Mouse (Mus musculus): ENCODE measurements at regions not wholly inside any gene's neighbourhood (a gene's known extent, or its start where the extent isn't known, plus 50 kb on each side); places are given as distances from the start of the nearest gene placed in this dataset.
A peak's percentile ranks its signal among the peaks of the same experiment; 100 is the strongest.

- no peak for DNase-seq (ENCODE audit: low spot score in 2 of 2)
Observed at GRCm38 (mm10) chr17:45893094-45893493, 139.1 kb downstream of the Vegfa start.

GRCm38 (mm10) chr17:45889451-45889850 lies 142.7 kb downstream of the Vegfa start:
- no peak for DNase-seq (ENCODE audit: low spot score in 2 of 2)

DNA sequence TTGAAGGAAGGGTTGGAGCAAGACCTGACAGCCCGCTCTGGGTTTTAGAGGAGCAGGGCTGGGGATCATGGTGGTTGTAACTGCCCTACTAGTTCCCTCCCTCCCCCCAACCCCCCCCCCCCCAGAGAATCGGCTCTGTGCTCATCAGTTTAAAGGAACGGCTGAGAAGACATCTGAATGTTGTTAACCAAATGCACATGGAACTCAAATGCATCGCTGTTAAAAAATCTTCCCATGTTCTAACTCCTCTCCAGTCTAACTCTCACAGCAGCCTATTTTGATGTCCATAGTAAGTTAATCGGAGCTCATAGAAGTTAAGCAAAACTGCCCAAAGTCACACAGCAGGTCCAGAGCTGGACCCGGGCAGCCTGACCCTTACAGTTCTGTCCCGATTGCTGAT lies 143.1 kb downstream of the Vegfa start:
- DNase-seq (ENCODE audit: low spot score in 2 of 2), result no peak

DNA sequence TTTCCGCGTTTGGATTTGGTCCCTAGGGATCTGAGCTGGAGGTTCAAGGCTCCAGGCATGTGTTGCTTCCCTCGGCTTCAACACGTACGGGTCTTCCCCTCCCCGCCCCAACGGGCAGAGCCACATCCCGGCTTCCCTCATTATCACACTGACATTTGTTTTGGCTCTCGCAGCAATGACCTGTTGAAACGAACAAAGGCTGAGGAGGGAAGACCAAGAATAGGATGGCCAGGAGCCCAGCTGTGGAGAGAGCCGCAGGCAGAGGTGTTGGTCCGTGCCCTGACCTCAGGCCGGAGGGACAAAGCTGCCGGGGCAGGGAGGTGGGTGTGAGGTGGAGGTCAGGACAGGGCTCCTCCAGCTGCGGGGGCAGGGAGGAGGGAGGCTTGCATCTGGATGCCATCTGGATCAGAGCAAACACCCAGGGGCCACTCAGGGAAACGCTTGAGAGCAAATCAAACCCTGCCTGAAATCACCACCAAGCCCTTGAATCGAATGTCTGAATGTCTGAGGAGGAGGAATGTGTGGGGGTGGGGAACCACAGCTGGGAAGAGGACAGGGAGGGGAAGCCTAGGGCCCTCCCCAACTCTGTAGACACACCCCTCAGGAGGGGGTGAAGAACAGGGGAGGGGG lies 145.6 kb downstream of the Vegfa start:
- no peak for DNase-seq (ENCODE audit: low spot score in 2 of 2)

DNA sequence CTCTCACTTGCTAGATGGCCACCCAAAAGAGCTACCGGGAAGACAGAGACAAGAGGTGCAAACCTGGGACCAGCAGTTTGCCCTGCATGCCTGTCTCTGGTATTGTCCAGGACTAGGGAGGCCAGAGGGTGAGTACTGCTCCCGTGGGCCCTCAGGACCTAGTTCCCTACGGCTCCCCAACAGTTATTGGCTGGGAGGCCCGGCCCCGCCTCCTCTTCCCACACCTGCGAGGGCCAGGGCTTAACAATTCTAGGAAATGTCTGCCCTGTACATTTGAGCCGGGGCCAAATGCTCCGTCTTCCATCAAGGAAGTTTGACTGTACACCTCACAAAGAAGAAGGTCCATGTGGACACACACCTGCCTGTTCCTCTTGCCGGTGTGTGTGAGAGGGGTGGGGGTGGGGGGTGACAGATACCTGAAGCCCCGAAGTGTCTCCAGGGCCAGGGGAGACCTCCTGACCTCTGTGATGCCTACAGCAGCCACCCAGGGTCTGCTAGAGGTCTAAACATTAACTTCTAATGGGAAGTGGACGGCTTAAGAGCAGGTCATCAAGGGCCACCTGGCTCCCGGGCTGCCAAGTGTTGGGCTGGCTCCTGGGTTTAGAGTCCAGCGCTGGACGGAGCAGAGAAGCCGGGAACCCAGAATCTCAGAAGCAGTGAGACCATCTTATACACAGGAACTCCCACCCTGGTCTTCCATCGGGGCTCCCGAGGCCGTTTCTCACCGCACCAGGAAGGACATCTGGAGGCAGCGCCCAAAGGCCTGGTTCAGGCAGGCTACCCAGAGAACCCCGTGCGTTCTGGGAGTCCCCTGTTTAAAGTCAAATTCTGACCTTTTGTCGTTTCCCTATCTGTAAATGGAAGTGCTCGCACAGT lies 146.5 kb downstream of the Vegfa start:
- DNase-seq (ENCODE audit: low spot score in 2 of 2), result no peak

DNA sequence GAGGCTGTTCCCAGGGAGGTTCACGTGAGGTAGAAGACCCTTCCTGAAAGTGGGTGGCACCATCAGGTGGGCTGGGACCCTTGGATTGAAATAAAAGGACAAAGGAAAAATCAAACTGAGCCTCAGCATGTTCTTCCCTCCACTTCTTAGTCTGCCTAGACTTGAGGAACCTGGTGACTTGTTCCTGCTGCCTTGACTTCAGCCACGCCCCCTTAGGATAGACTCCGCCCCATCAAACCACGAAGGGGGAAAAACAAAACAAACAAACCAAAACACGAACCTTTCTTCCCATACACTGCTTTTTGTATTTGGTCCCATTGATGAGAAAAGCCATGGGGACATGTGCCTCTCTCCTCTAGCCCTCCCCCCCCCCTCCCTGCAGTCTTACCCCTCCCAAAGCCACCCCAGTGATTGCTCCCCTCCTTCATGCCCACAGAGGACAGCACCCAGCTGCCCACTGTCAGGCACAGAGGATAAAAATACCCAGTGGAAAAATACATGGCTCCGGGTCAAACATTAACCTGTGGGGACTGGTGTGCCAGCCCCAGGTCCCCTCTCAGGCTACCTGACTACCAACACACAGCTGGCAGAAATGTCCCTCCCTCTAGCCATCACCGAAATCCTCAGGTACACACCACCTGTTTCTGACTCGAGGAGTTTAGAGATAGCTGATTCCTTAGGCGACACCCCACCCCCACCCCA lies 148.0 kb downstream of the Vegfa start:
- no peak for DNase-seq (ENCODE audit: low spot score in 2 of 2)

DNA sequence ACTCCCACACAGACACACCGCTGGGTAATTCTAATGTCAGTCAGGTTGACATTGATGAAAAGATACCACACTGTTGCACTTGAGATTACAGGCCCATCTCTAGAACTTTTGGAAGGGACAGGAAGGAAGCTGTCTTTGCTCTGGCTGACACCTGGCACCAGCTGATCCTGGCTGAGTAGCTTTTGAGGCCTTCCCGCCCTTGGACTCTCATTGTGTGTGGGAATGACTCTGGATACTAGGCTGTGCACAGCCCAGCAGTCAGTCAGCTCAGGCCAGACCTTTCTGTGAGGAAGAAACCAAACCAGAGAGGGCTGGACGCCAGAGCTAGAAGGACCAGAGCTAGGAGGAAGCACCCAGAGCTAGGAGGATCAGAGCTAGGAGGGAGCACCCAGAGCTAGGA lies 149.0 kb upstream of the 1600014C23Rik start:
- no peak for DNase-seq (ENCODE audit: low spot score in 2 of 2)

DNA sequence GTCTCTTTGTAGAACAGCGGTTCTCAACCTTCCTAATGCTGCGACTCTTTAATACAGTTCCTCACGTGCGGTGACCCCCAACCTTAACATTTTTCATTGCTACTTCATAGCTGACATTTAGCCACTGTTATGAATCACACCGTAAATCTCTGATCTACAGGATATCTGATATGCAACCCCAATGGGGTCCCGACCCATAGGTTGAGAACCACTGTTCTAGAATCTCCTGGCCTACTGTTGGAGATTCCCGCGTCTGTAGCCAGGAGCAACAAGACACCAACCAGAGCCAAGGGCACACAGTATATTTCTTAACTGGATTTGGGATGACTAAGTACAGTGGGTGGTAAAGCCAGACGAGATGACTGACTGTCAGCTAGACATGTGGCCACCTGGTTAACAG lies 147.6 kb upstream of the 1600014C23Rik start:
- DNase-seq (ENCODE audit: low spot score in 2 of 2), result no peak

DNA sequence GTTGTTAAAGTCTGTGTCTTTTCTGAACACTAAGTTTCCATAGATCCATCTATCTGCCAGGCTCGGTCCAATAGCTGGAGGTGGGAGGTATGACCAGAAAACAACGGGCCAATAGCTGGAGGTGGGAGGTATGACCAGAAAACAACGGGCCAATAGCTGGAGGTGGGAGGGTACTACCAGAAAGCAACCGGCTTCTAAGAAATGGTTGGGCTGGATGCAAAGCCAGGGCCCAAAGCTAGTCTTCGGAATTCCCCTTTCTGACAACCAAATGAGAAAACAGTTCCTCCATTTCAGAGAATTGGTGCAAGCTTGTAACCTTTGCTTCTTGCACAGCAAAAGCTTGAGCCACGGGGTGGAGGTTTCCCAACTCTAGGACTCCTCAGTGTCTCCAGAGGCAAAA lies 147.1 kb upstream of the 1600014C23Rik start:
- DNase-seq (ENCODE audit: low spot score in 2 of 2), result no peak

GRCm38 (mm10) chr17:45879478-45880250 lies 146.0 kb upstream of the 1600014C23Rik start:
- DNase-seq (ENCODE audit: low spot score in 2 of 2), result no peak

DNA sequence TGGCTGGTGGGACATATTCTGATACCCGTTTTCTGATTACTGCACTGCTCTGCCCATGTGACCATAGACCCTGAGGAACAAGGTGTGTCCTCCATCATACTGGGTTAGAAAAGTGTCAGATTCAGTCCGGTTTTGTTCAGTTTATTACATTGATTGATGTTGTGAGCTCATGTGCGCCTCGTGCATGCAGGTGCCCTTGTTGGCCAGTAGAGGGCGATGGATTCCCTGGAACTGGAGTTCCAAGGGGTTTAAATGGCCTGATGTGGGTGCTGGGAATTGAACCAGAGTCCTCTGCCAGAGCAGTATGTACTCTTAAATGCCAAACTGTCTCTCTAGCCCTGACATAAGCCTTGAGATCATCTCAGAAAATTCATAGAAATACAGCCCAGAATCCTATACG lies 144.8 kb upstream of the 1600014C23Rik start:
- no peak for DNase-seq (ENCODE audit: low spot score in 2 of 2)

DNA sequence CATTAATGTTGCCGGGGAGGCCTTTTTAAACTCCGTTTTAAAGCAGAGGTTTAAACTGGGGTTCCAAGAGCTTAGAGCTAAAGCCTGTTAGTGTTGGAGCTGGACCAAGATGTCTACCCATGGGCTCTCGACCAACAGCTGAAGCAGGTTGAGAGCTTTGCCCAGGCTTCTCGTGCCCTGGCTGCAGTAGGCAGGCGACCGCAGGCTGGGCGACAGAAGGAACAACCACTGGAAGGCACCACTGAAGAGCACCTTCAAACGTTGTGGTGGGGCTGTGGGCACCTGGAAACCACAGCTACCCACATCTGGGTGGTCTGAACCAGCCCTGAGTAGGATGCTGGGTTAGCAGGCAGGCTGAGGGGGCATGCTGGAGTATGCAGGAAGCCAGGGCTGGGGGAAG lies 141.7 kb upstream of the 1600014C23Rik start:
- no peak for DNase-seq (ENCODE audit: low spot score in 2 of 2)

- no peak for DNase-seq (ENCODE audit: low spot score in 2 of 2)
Observed at GRCm38 (mm10) chr17:45873996-45874395, 140.4 kb upstream of the 1600014C23Rik start.

DNA sequence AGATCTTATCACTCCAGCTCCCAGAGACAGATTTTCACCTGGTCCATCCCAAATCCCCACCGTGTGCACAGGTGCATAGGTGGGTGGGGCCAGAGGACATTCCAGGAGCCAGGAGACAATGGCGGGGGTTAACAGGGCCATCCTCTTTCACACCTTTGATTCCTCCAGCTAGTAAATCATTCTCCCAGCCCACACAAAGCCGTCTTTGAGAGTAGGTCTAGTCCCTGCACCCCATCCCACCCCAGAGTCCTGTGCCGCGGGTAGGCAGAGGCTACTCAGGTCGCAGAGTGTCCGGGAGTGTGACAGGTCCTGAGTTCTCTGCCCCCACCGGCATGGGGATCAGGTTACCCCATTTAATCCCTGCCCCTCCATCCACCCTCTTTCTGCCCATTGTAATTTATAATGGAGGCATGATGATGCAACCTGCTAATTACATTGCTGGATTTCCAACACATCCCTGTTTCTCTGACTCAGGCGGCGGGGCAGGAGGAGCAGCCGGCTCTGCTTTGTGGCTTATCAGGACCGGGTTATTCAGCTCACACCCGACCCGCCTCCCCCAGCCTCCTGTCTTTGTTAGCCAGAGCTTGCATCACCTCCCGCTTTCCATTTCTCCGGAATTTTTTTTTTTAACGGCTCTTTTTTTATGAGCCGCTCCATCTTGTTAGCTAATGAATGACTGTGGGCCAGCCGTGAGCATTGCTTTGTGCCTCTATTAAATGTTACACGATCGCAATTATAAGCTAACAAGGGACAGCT lies 139.7 kb upstream of the 1600014C23Rik start:
- DNase-seq (ENCODE audit: low spot score in 2 of 2), result peak in 1 of 2 experiments; percentile 14

DNA sequence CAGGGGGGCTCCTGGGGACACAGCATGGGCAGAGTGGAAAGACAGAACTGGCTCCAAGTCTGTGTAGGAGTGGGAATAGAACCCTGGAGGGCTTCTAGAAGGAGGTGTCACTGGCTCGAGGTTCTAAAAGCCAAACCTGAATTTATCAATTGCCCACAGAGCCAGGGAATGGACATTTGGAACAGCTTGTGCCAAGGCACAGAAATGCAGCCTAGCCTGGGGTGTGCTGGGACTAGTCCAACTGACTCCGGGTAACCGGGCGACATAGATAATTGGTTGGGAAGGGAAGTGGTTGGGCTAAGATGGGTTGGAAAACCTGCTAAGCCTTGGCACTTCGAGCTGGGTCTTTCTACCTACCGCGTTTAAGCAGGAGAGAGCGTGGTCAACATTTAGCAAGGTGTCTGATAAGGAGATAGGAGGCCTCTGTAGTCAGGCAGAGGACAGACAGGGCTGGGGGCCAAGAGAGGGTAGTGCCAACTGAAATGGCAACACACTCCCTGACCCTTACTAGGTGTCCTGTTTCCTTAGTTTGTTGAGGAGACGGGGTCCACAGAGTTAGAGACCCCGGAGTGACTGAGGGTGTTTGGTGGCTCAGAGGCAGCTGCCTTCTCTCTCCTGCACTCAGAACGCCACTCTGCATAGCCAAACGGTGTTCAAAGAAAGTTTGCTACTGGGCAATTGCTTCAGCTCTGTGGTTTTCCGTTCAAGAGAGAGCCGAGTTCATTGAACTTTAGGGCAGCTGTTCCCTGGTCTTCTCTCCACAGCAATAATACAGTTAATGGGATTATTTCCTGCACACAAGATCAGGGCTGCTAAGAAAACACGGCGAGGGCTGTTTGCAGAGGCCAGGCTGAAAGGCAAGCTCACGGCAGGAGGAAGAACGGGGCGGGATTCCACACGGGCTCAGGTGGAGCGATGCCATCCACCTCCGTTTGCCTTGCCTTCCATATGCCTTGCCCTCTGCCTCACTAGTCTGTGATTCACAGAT lies 138.3 kb upstream of the 1600014C23Rik start:
- no peak for DNase-seq (ENCODE audit: low spot score in 2 of 2)

- no peak for DNase-seq (ENCODE audit: low spot score in 2 of 2)
Observed at GRCm38 (mm10) chr17:45871067-45871466, 137.4 kb upstream of the 1600014C23Rik start.

GRCm38 (mm10) chr17:45869014-45869968 lies 135.6 kb upstream of the 1600014C23Rik start:
- no peak for DNase-seq (ENCODE audit: low spot score in 2 of 2)

DNA sequence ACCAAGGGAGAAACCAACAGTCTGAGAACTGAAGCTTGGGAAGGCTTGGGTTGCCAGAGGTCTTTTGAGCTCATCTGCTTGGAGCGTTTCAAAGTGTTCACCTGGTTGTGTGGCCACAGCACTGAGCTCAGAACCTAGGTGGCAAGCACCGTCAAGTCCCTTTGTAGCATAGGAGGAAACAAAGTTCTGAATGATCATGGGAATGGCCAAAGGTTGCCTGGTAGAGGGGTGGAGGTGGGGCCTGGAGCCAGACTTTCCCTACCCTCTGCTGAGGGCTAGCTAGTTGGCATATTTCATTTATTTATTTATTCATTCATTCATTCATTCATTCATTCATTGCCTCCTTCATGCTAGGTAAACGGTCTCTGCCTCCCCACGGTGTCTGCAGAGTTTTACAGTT lies 134.9 kb upstream of the 1600014C23Rik start:
- no peak for DNase-seq (ENCODE audit: low spot score in 2 of 2)

DNA sequence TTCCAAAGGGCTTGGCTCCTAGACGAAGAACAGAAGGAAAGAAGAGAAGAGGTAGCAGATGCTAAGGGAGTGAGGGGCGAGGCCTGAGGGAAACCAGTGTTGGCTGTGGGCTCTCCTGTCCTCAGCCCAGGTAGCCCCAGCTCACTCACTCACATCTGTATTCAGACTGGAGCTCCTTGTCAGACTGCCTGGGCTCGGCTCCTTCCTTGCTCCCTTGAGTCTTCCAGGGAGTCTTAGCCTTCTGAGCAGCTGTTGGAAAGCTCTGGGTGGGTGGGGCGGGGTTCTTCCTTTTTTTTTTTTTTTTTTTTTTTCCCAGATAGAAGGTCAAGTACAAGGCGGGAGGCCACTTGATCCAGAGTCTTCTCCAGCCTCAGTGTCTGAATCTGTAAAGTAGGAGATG lies 134.1 kb upstream of the 1600014C23Rik start:
- DNase-seq (ENCODE audit: low spot score in 2 of 2), result no peak

All from right cerebral cortex, postnatal 36 days (tissue).